Mouse (Mus musculus): Measurements from ENCODE around the gene Tectb.

DNA sequence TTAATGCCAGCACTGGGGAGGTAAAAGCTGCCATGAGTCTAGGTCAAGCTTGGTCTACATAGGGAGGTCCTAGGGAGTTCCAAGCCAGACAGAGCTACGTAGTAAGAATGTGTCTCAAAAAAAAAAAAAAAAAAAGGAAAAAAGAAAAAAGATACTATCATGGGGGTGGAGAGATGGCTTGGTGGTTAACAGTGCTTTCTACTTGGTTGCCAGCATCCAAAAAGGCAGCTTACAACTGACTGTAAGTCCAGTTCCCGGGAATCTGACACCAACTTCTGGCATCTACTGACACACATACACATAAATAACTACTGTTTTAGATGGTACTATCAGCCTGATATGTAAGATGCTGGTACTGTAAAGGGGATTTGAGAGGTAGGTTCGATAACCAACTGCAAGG lies 28.6 kb downstream of the Tectb start:
- TF ChIP-seq CTCF (IDR thresholded peaks at IDR 0.05; ENCODE audit: low read depth) (no peak), EP300 (IDR thresholded peaks at IDR 0.05; ENCODE audit: low read depth) (no peak)

Data from liver, embryonic 14.5 days (tissue).